Mouse (Mus musculus): ENCODE data around the gene Fam53b. TPM values are rescaled to one million over a fixed set of nuclear protein-coding genes. Genes with fewer than 3 reads are reported as not detected.

Gene Fam53b
- polyA plus RNA-seq, 1 experiment from 2014 or later: 15.5 TPM

DNA sequence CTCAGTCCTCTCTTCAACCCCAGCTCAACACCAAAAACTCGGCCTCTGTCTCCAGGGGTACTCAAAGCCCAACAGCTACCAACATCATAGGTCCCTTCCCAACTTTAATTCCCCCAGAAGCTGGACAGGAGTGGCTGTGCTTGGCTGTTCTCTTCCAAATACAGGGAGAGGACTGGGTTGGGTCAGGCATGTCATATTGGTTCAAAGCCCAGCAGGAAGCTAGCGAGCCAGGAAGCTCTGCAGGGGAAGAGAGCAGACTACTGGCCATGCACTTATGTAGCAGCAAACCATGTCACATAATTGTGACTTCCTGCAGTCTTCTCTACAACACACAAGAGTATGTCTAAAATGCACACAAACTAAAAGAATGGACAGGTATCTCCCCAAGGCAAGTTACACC is 11.6 kb downstream of the Fam53b start:
- Histone ChIP-seq H3K36me3 (ENCODE audit: control insufficient read depth, insufficient read depth, low read length) (no peaks in the 10 kb centered on the region), H3K4me2 (ENCODE audit: low read length) (no peak overlapping the region), H3K4me1 (ENCODE audit: control insufficient read depth, insufficient read depth, low read length) (peaks cover 14% of the 10 kb centered on the region), H3K4me3 (replicated peaks; ENCODE audit: low read depth, low read length) (no peak overlapping the region), H3K27ac (replicated peaks; ENCODE audit: low read depth, low read length) (no peak overlapping the region), H3K9me3 (ENCODE audit: control insufficient read depth, low read length) (no peaks in the 10 kb centered on the region), H3K9ac (replicated peaks; ENCODE audit: low read length) (no peak overlapping the region), H3K27me3 (ENCODE audit: control insufficient read depth, insufficient read depth, low read length) (no peaks in the 10 kb centered on the region)
- ATAC-seq (ENCODE audit: low FRiP score, low TSS enrichment): no peak
- WGBS: 80% methylated on average over 2 of the region's 2 CpGs
- no peak for DNase-seq

DNA sequence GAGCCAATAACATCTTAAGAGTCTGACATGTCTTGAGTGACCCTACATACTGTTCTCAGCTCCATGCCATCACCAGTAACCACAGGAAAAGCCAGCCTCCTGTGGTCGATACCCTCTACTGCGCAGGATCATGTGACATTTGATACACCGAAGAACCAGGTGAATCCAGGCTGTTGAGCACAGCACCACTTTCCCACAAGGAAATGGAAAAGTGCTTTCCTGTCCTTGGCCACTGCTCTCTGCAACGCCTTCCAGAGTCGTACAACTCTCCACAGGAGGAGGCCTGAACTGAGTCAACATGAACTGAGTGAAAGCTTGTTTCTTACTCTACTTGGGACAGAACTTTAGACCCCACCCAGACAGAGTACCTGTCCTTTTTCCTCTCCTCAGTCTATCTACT is 12.2 kb downstream of the Fam53b start:
- H3K36me3 ChIP-seq (ENCODE audit: control insufficient read depth, insufficient read depth, low read length): no peaks in the 10 kb centered on the region
- no peak overlapping the region for H3K9ac ChIP-seq (replicated peaks; ENCODE audit: low read length)
- H3K27me3 ChIP-seq (ENCODE audit: control insufficient read depth, insufficient read depth, low read length): no peaks in the 10 kb centered on the region
- no peak for DNase-seq
- no peak overlapping the region for H3K27ac ChIP-seq (replicated peaks; ENCODE audit: low read depth, low read length)
- H3K4me3 ChIP-seq (replicated peaks; ENCODE audit: low read depth, low read length): no peak overlapping the region
- H3K4me2 ChIP-seq (ENCODE audit: low read length): no peak overlapping the region
- ATAC-seq (ENCODE audit: low FRiP score, low TSS enrichment): no peak
- peaks cover 9% of the 10 kb centered on the region; the same call in 1 of the 2 replicates for H3K4me1 ChIP-seq (ENCODE audit: control insufficient read depth, insufficient read depth, low read length)
- H3K9me3 ChIP-seq (ENCODE audit: control insufficient read depth, low read length): no peaks in the 10 kb centered on the region
- 96% methylated on average over 5 of the region's 5 CpGs for whole genome bisulfite sequencing

GRCm38 (mm10) chr7:132800868-132801267 is 12.8 kb downstream of the Fam53b start:
- ATAC-seq (ENCODE audit: low FRiP score, low TSS enrichment) (no peak), DNase-seq (no peak)
- H3K27me3 ChIP-seq (ENCODE audit: control insufficient read depth, insufficient read depth, low read length): no peaks in the 10 kb centered on the region
- H3K9ac ChIP-seq (replicated peaks; ENCODE audit: low read length): no peak overlapping the region
- no peak overlapping the region for H3K27ac ChIP-seq (replicated peaks; ENCODE audit: low read depth, low read length)
- H3K36me3 ChIP-seq (ENCODE audit: control insufficient read depth, insufficient read depth, low read length): no peaks in the 10 kb centered on the region
- 84% methylated on average over 10 of the region's 10 CpGs for WGBS
- 0 out of 2 replicates have a peak, but pooled peaks cover 2% of the 10 kb centered on the region for H3K4me1 ChIP-seq (ENCODE audit: control insufficient read depth, insufficient read depth, low read length)
- H3K4me3 ChIP-seq (replicated peaks; ENCODE audit: low read depth, low read length): no peak overlapping the region
- no peak overlapping the region for H3K4me2 ChIP-seq (ENCODE audit: low read length)
- no peaks in the 10 kb centered on the region for H3K9me3 ChIP-seq (ENCODE audit: control insufficient read depth, low read length)

DNA sequence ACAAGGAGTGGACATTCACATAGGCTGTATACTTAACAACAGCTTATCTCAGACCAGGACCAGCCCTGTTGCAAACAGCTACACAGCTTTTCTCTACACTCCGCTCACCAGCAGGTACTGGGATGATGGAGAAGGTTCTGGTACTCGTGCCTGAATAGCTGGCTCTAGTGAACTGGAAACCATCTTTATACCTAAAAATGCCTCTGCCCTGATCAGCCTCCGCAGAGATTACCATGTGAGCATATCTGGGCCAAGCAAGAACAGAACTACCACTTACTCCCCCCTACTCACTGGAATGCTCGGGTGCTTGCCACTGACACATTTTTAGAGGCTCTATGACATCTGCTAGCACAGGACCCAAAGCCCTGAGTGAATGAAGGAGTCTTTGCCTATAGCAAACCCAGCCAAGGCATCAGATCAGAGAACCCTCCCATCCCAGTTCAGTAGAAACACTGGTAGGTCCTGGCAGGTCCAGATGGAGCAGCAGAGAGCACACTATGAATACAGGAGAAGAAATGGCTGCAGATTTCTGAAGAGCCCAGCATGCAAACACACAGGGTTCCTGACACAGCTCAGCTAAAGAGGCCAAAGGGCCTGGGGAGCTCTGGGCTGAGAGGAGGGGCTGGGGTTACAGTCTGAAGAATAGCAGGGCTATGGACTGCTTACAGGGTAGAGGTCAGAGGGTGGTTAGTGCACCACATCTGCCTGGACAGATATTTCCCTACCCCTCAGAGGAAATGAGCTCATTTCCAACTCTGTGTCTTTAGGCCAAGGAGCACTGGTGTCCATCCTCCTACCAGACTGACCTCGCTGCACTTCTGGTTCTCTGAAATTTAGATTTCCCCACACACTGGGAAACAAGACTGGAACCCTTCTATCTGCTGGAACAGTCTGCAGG is 14.3 kb downstream of the Fam53b start:
- Histone ChIP-seq H3K27ac (replicated peaks; ENCODE audit: low read depth, low read length) (no peak overlapping the region), H3K9me3 (ENCODE audit: control insufficient read depth, low read length) (no peaks in the 10 kb centered on the region), H3K27me3 (ENCODE audit: control insufficient read depth, insufficient read depth, low read length) (no peaks in the 10 kb centered on the region), H3K4me1 (ENCODE audit: control insufficient read depth, insufficient read depth, low read length) (no peaks in the 10 kb centered on the region), H3K9ac (replicated peaks; ENCODE audit: low read length) (no peak overlapping the region), H3K36me3 (ENCODE audit: control insufficient read depth, insufficient read depth, low read length) (no peaks in the 10 kb centered on the region), H3K4me3 (replicated peaks; ENCODE audit: low read depth, low read length) (no peak overlapping the region), H3K4me2 (ENCODE audit: low read length) (no peak overlapping the region)
- no peak for DNase-seq
- 93% methylated on average over 5 of the region's 5 CpGs for WGBS
- no peak for ATAC-seq (ENCODE audit: low FRiP score, low TSS enrichment)

DNA sequence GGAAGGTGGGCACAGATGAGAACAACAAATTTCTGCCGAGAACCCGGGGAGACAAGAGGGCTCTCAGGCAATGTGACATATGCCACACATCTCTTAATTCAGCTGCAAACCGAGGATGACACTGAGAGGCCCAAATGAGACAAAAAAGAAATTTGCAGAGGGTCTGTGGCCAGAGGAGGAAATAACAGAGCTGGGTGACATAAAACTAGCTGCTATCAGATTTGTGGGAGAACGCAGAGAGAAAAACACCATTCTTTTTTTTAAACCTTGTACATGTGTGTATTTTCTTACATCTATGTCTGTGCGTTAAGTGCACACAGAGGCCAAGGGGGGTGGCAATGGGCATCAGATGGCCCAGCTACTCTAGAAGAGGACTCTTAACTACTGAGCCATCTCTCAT is 18.5 kb downstream of the Fam53b start:
- H3K4me3 ChIP-seq (replicated peaks; ENCODE audit: low read depth, low read length): no peak overlapping the region
- no peaks in the 10 kb centered on the region for H3K9me3 ChIP-seq (ENCODE audit: control insufficient read depth, low read length)
- no peak overlapping the region for H3K9ac ChIP-seq (replicated peaks; ENCODE audit: low read length)
- DNase-seq (no peak), ATAC-seq (ENCODE audit: low FRiP score, low TSS enrichment) (no peak)
- H3K36me3 ChIP-seq (ENCODE audit: control insufficient read depth, insufficient read depth, low read length): no peaks in the 10 kb centered on the region
- no peaks in the 10 kb centered on the region for H3K27me3 ChIP-seq (ENCODE audit: control insufficient read depth, insufficient read depth, low read length)
- 88% methylated on average over 5 of the region's 5 CpGs for WGBS
- no peak overlapping the region for H3K4me2 ChIP-seq (ENCODE audit: low read length)
- no peaks in the 10 kb centered on the region for H3K4me1 ChIP-seq (ENCODE audit: control insufficient read depth, insufficient read depth, low read length)
- H3K27ac ChIP-seq (replicated peaks; ENCODE audit: low read depth, low read length): no peak overlapping the region

DNA sequence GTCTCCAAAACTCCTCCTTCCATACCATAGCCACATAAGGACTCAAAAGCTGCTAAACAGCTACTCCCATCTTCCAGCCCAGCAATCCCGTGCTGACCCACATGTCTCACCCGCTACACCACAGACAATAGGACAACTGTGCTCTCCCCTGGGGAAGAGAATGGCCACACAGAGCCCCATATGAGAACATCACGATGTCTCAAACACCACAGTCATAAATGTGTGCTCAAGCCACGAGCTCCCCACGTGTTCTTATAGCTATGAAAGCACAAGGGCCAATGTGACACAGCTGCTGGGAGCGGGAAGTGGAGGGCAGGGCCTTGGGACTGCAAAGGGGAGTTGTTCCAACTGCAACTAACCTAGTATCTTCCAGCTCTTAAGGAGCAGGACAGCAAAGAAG is 20.2 kb downstream of the Fam53b start:
- Histone ChIP-seq H3K4me2 (ENCODE audit: low read length) (no peak overlapping the region), H3K27ac (replicated peaks; ENCODE audit: low read depth, low read length) (no peak overlapping the region), H3K4me1 (ENCODE audit: control insufficient read depth, insufficient read depth, low read length) (no peaks in the 10 kb centered on the region), H3K9me3 (ENCODE audit: control insufficient read depth, low read length) (no peaks in the 10 kb centered on the region), H3K27me3 (ENCODE audit: control insufficient read depth, insufficient read depth, low read length) (no peaks in the 10 kb centered on the region), H3K4me3 (replicated peaks; ENCODE audit: low read depth, low read length) (no peak overlapping the region), H3K9ac (replicated peaks; ENCODE audit: low read length) (no peak overlapping the region), H3K36me3 (ENCODE audit: control insufficient read depth, insufficient read depth, low read length) (no peaks in the 10 kb centered on the region)
- WGBS: 68% methylated on average over 6 of the region's 6 CpGs
- DNase-seq (no peak), ATAC-seq (ENCODE audit: low FRiP score, low TSS enrichment) (no peak)

GRCm38 (mm10) chr7:132790447-132791219 is 23.1 kb downstream of the Fam53b start:
- H3K27ac ChIP-seq (replicated peaks; ENCODE audit: low read depth, low read length): no peak overlapping the region
- WGBS: 87% methylated on average over 14 of the region's 14 CpGs
- no peaks in the 10 kb centered on the region for H3K27me3 ChIP-seq (ENCODE audit: control insufficient read depth, insufficient read depth, low read length)
- no peaks in the 10 kb centered on the region for H3K9me3 ChIP-seq (ENCODE audit: control insufficient read depth, low read length)
- no peak overlapping the region for H3K9ac ChIP-seq (replicated peaks; ENCODE audit: low read length)
- no peaks in the 10 kb centered on the region for H3K36me3 ChIP-seq (ENCODE audit: control insufficient read depth, insufficient read depth, low read length)
- no peaks in the 10 kb centered on the region for H3K4me1 ChIP-seq (ENCODE audit: control insufficient read depth, insufficient read depth, low read length)
- no peak for ATAC-seq (ENCODE audit: low FRiP score, low TSS enrichment)
- no peak overlapping the region for H3K4me3 ChIP-seq (replicated peaks; ENCODE audit: low read depth, low read length)
- H3K4me2 ChIP-seq (ENCODE audit: low read length): no peak overlapping the region
- no peak for DNase-seq

DNA sequence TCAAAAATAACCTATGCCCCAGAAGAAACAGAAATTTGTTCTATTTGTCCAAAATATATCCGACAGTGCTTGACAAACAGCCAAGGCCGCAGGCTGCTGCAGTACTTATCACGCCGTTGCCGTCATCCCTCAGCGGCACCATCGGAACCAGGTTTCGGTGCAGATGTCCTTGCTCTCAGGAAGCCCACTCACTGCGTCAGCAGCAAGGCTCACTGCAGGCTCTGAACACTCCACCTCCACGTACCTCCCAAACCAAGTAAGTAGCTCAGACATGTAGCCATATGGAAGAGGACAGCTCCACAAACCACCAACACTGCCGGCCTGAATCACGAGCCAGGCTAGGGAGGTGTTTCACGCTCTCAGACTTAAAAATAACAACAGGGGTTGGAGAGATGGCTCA is 24.9 kb downstream of the Fam53b start:
- H3K4me3 ChIP-seq (replicated peaks; ENCODE audit: low read depth, low read length): no peak overlapping the region
- 95% methylated on average over 13 of the region's 13 CpGs for WGBS

More for the DNA sequence above, 24.9 kb downstream of the Fam53b start:
- H3K4me1 ChIP-seq (ENCODE audit: control insufficient read depth, insufficient read depth, low read length): no peaks in the 10 kb centered on the region
- DNase-seq (no peak), ATAC-seq (ENCODE audit: low FRiP score, low TSS enrichment) (no peak)
- H3K36me3 ChIP-seq (ENCODE audit: control insufficient read depth, insufficient read depth, low read length): no peaks in the 10 kb centered on the region
- no peaks in the 10 kb centered on the region for H3K27me3 ChIP-seq (ENCODE audit: control insufficient read depth, insufficient read depth, low read length)
- H3K27ac ChIP-seq (replicated peaks; ENCODE audit: low read depth, low read length): no peak overlapping the region
- no peak overlapping the region for H3K9ac ChIP-seq (replicated peaks; ENCODE audit: low read length)
- no peaks in the 10 kb centered on the region for H3K9me3 ChIP-seq (ENCODE audit: control insufficient read depth, low read length)
- H3K4me2 ChIP-seq (ENCODE audit: low read length): no peak overlapping the region

Data from midbrain, embryonic 14.5 days (tissue).